In the genomic region with DNA sequence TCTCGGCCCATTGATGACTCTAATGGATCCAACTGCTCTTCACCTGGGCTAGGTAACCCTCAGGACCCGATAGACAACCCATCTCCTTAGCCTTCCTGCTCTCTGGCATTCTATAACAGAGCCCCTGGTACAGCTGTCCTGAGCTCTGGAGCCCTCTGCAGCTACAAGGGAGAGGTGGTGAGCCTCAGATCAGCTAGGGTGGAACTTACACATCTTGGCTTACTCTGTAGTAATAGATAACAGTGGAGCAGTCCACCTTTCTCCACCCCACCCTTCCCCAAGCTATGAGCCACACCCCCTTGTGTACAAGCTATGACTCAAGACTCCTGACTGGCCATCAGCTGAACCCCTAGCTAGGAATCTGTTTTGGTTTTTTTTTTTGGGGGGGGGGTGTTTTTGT, we compare ENCODE assay signal across 17 mouse cellular contexts. TPM values are rescaled to one million over a fixed set of nuclear protein-coding genes. Genes with fewer than 3 reads are reported as not detected.
A peak's percentile ranks its signal among the peaks of the same experiment; 100 is the strongest.
DNase-seq lines count a peak whose midpoint lies in the region; ATAC-seq and TF ChIP-seq lines count a peak whose summit lies in the region.
"Had no signal": no experiment of that assay in that cellular context is flagged by ENCODE, and none has a peak within 500 bp of the region (broad histone marks: within the 10 kb centered on the region; RNA-seq: fewer than 3 reads in every experiment).

No protein-coding gene starts in this region.

- no peak overlapping the region for H3K4me3 ChIP-seq in intestine, embryonic 15.5 days (replicated peaks)
- no peak overlapping the region for H3K4me3 ChIP-seq in intestine, postnatal 0 days (ENCODE audit: low read depth, low read length)
- no peak overlapping the region for H3K4me3 ChIP-seq in bone marrow, adult 2 months (replicated peaks; ENCODE audit: control insufficient read depth, low read depth, low read length)
- H3K4me3 ChIP-seq: embryonic facial prominence, embryonic 15.5 days; forebrain, embryonic 15.5 days; left cerebral cortex, adult 2 months had no signal

- H3K36me3 ChIP-seq in intestine, embryonic 15.5 days, result no peaks in the 10 kb centered on the region
- H3K36me3 ChIP-seq in intestine, postnatal 0 days (ENCODE audit: control insufficient read depth, insufficient read depth), result no peaks in the 10 kb centered on the region
- H3K36me3 ChIP-seq: embryonic facial prominence, embryonic 15.5 days; forebrain, embryonic 15.5 days had no signal

- H3K27ac ChIP-seq in intestine, embryonic 15.5 days, result no peak overlapping the region
- no peak overlapping the region for H3K27ac ChIP-seq in intestine, postnatal 0 days (ENCODE audit: low read depth, low read length)
- peak overlapping the region; percentile 66 for H3K27ac ChIP-seq in bone marrow, adult 2 months (ENCODE audit: control insufficient read depth, insufficient read depth, low read depth, low read length, poor library complexity)
- H3K27ac ChIP-seq: embryonic facial prominence, embryonic 15.5 days; forebrain, embryonic 15.5 days; left cerebral cortex, adult 2 months; macrophage had no signal

- TF ChIP-seq POLR2A in bone marrow, adult 2 months (IDR thresholded peaks at IDR 0.05; ENCODE audit: borderline replicate concordance, control insufficient read depth, low read depth, low read length), result no peak

- H3K9ac ChIP-seq in intestine, embryonic 15.5 days, result no peak overlapping the region
- no peak overlapping the region for H3K9ac ChIP-seq in intestine, postnatal 0 days (ENCODE audit: low read depth, low read length)
- H3K9ac ChIP-seq: embryonic facial prominence, embryonic 15.5 days; forebrain, embryonic 15.5 days had no signal

- H3K4me2 ChIP-seq in intestine, embryonic 15.5 days (replicated peaks), result no peak overlapping the region
- no peak overlapping the region for H3K4me2 ChIP-seq in intestine, postnatal 0 days (replicated peaks; ENCODE audit: low read depth)
- H3K4me2 ChIP-seq: embryonic facial prominence, embryonic 15.5 days; forebrain, embryonic 15.5 days had no signal

- DNase-seq in right cerebral cortex, postnatal 36 days (ENCODE audit: low spot score in 2 of 2), result no peak
- no peak for DNase-seq in frontal cortex, postnatal 36 days (ENCODE audit: low spot score in 2 of 2)
- no peak for DNase-seq in adrenal gland, postnatal 36 days
- DNase-seq: cerebellum, adult 11-12 months; gastrocnemius, postnatal 36 days; kidney, adult 2 months; right cerebral cortex, postnatal 4 days had no signal

- 95% methylated on average over 2 of the region's 2 CpGs for WGBS in intestine, embryonic 15.5 days
- 92% methylated on average over 2 of the region's 2 CpGs for WGBS in intestine, postnatal 0 days
- WGBS in bone marrow, adult 2 months, result 87% methylated on average over 2 of the region's 2 CpGs

- no peak for TF ChIP-seq CTCF in intestine, postnatal 0 days (IDR thresholded peaks at IDR 0.05; ENCODE audit: low read depth)
- TF ChIP-seq CTCF in bone marrow, adult 2 months (IDR thresholded peaks at IDR 0.05; ENCODE audit: control insufficient read depth, insufficient read depth, low read length), result no peak

- peaks cover 7% of the 10 kb centered on the region; the same call in 1 of the 2 replicates for H3K4me1 ChIP-seq in intestine, embryonic 15.5 days (replicated peaks)
- H3K4me1 ChIP-seq in intestine, postnatal 0 days (replicated peaks; ENCODE audit: control insufficient read depth, insufficient read depth, low read length), result no peaks in the 10 kb centered on the region
- H3K4me1 ChIP-seq in bone marrow, adult 2 months (ENCODE audit: control insufficient read depth, insufficient read depth, low read length), result peaks cover 3% of the 10 kb centered on the region; the same call in 1 of the 2 replicates

- peak; percentile 52; the same call in 1 of the 2 replicates for ATAC-seq in intestine, embryonic 15.5 days
- ATAC-seq in intestine, postnatal 0 days, result no peak
- ATAC-seq in erythroid progenitor cell, adult 5-6 weeks (replicated peaks; ENCODE audit: low FRiP score, poor library complexity, severe bottlenecking), result peak; percentile 84
- 0 out of 2 replicates have a peak, but pooled peaks have one; percentile 16 for ATAC-seq in megakaryocyte, adult 5-6 weeks (ENCODE audit: poor library complexity, severe bottlenecking)
- ATAC-seq: forebrain, embryonic 15.5 days; midbrain, embryonic 16.5 days had no signal

- no peaks in the 10 kb centered on the region for H3K27me3 ChIP-seq in intestine, embryonic 15.5 days (replicated peaks)
- H3K27me3 ChIP-seq in intestine, postnatal 0 days (replicated peaks; ENCODE audit: control insufficient read depth, insufficient read depth, low read length), result no peaks in the 10 kb centered on the region
- H3K27me3 ChIP-seq: embryonic facial prominence, embryonic 15.5 days; forebrain, embryonic 15.5 days had no signal

- no peaks in the 10 kb centered on the region for H3K9me3 ChIP-seq in intestine, embryonic 15.5 days
- H3K9me3 ChIP-seq in intestine, postnatal 0 days (ENCODE audit: control insufficient read depth), result no peaks in the 10 kb centered on the region
- H3K9me3 ChIP-seq: embryonic facial prominence, embryonic 15.5 days; forebrain, embryonic 15.5 days had no signal

RNA-seq across cellular contexts. Expression of gene Clk3, which starts 5.2 kb away (rescaled TPM):
- 57.8 and 71.7 TPM in 2 replicates for polyA plus RNA-seq in intestine, embryonic 15.5 days (2015; fragmentation: Nextera tagmentation; extraction: Ambion mirVana)
- polyA plus RNA-seq in intestine, postnatal 0 days (2015; fragmentation: Nextera tagmentation; extraction: Ambion mirVana), result 26.7 and 27.4 TPM in 2 replicates
- 148 and 149 TPM in 2 replicates for polyA plus RNA-seq in bone marrow, adult 2 months (2011; ENCODE audit: insufficient read depth, insufficient read length, low replicate concordance, missing spikeins)
- 237 and 278 TPM in 2 replicates for total RNA-seq in erythroid progenitor cell, adult 5-6 weeks (2015; ENCODE audit: low replicate concordance)
- 247 and 348 TPM in 2 replicates for total RNA-seq in erythroid progenitor cell, adult 5-6 weeks (2017; ENCODE audit: low replicate concordance)
- 55.8 and 59.7 TPM in 2 replicates for total RNA-seq in megakaryocyte, adult 5-6 weeks (2015)
- 60.0 and 91.1 TPM in 2 replicates for total RNA-seq in megakaryocyte, adult 5-6 weeks (2017)
- 10 to 100 TPM; 60.4 to 72.2 TPM for total RNA-seq in adrenal gland, postnatal 36 days (2021)
